Mouse (Mus musculus) liver, postnatal 0 days (tissue): ENCODE results near the gene Gm21972.

Source experiments
- CTCF ChIP-seq: sonication (generic); IDR thresholded peaks from 2 replicates; pipeline ENCODE4 v1.5.1; 2016; ENCODE audit warnings: antibody characterized with exemption, low read depth
- EP300 ChIP-seq: IDR thresholded peaks from 2 replicates; pipeline ENCODE4 v1.6.1; 2016; ENCODE audit warnings: antibody characterized with exemption, low read depth, mild to moderate bottlenecking

DNA sequence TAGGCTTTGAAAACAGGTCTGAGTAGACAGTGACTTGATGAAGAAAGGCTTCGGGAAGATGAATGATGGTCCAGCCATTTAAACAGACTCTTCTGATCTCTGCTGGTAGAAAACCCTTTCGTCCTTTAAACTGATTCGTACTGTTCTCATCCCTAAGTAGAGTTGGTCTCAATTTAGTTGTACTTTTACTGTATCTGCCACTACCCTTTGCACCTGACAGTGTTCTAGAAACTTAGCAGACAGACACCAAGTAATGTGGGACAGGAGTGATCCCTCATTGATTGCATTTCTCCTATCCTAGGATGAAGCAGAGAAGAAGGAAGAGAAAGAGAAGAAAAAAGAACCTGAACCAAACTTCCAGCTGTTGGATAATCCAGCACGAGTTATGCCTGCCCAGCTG is at the start of gene Gm21972:
- TF ChIP-seq CTCF (no peak), EP300 (no peak)
